Mouse (Mus musculus): ENCODE measurements around the gene Olfr114.

GRCm38 (mm10) chr17:37627009-37627408 is 34.5 kb upstream of the Olfr114 start, which contains the start of the genes Olfr115 and Olfr116:
- TF ChIP-seq CTCF (IDR thresholded peaks at IDR 0.05; ENCODE audit: low read depth, low read length) (no peak), POLR2A (IDR thresholded peaks at IDR 0.05; ENCODE audit: borderline replicate concordance, low read depth, low read length) (no peak)

Measured in bone marrow macrophage, adult 2 months (primary cell).